Mouse (Mus musculus) MEL (cell line): Measurements from ENCODE around the gene Coq10b. TPM values are rescaled to one million over a fixed set of nuclear protein-coding genes. Genes with fewer than 3 reads are reported as not detected.

ENCODE experiments used
- DNase-seq: peaks from one replicate; pipeline ENCODE4 v3.0.0; 2011; ENCODE audit warnings: low read depth, low spot score
- H3K27ac ChIP-seq: 2 replicates; pipeline ENCODE4 v1.5.1; 2012; ENCODE audit warnings: low read depth, mild to moderate bottlenecking, control low read depth, low read length, moderate library complexity; ENCODE audit not compliant: control insufficient read depth
- H3K27me3 ChIP-seq, 2 experiments: fragments of 150-350 bp in 1 of 2; sonication (generic) in 1 of 2; 2 replicates each; pipeline ENCODE4 v1.6.1; 2012; ENCODE audit warnings: low read length in 2 of 2, mild to moderate bottlenecking in 2 of 2, improper control_type of control experiment in 1 of 2, moderate library complexity in 1 of 2; ENCODE audit not compliant: insufficient read depth in 2 of 2, control insufficient read depth in 1 of 2
- H3K36me3 ChIP-seq, 2 experiments: 2 replicates each; pipeline ENCODE4 v1.6.1; 2012 to 2014; ENCODE audit warnings: low read length in 2 of 2, improper control_type of control experiment in 1 of 2, inconsistent platforms in 1 of 2, mild to moderate bottlenecking in 1 of 2; ENCODE audit not compliant: insufficient read depth in 2 of 2, control insufficient read depth in 1 of 2
- H3K4me1 ChIP-seq, 2 experiments: fragments of 150-350 bp in 1 of 2; sonication (generic) in 1 of 2; 2 replicates each; pipeline ENCODE4 v1.6.1; 2012; ENCODE audit warnings: low read length in 2 of 2, improper control_type of control experiment in 1 of 2, mild to moderate bottlenecking in 1 of 2; ENCODE audit not compliant: insufficient read depth in 2 of 2, control insufficient read depth in 1 of 2
- H3K4me3 ChIP-seq, 2 experiments: fragments of 150-350 bp in 1 of 2; sonication (generic) in 1 of 2; 2 replicates each; pipeline ENCODE4 v1.5.1; 2012; ENCODE audit warnings: low read depth in 2 of 2, low read length in 2 of 2, mild to moderate bottlenecking in 2 of 2, moderate library complexity in 2 of 2, control low read depth in 1 of 2, improper control_type of control experiment in 1 of 2; ENCODE audit not compliant: control insufficient read depth in 1 of 2, insufficient read depth in 1 of 2
- H3K79me2 ChIP-seq: 2 replicates; pipeline ENCODE4 v1.6.1; 2012; ENCODE audit warnings: mild to moderate bottlenecking, low read length, moderate library complexity; ENCODE audit not compliant: control insufficient read depth, poor library complexity, insufficient read depth
- H3K9ac ChIP-seq: 2 replicates; pipeline ENCODE4 v1.6.1; 2012; ENCODE audit warnings: low read depth, mild to moderate bottlenecking, control low read depth, low read length, moderate library complexity; ENCODE audit not compliant: control insufficient read depth, poor library complexity, severe bottlenecking
- H3K9me3 ChIP-seq: fragments of 150-350 bp; sonication (generic); replicated peaks from 2 replicates; pipeline ENCODE4 v1.6.1; 2012; ENCODE audit warnings: mild to moderate bottlenecking, low read length, improper control_type of control experiment, moderate library complexity; ENCODE audit not compliant: insufficient read depth
- BHLHE40 ChIP-seq: IDR thresholded peaks from 2 replicates; pipeline ENCODE4 v1.6.1; 2012; ENCODE audit warnings: low read depth, mild to moderate bottlenecking, inconsistent platforms, low read length, improper control_type of control experiment, borderline replicate concordance
- CHD1 ChIP-seq: IDR thresholded peaks from 2 replicates; pipeline ENCODE4 v1.6.1; 2012; ENCODE audit warnings: low read depth, mild to moderate bottlenecking, inconsistent platforms, low read length, improper control_type of control experiment
- EP300 ChIP-seq, 2 experiments: IDR thresholded peaks; 2 replicates each; pipeline ENCODE4 v1.6.1; 2011; ENCODE audit warnings: improper control_type of control experiment in 2 of 2, low read length in 2 of 2, low read depth in 1 of 2, mild to moderate bottlenecking in 1 of 2
- ETS1 ChIP-seq: IDR thresholded peaks from 2 replicates; pipeline ENCODE4 v1.6.1; 2012; ENCODE audit warnings: low read depth, mild to moderate bottlenecking, inconsistent platforms, low read length, improper control_type of control experiment, moderate library complexity
- GABPA ChIP-seq: IDR thresholded peaks from 2 replicates; pipeline ENCODE4 v1.6.1; 2012; ENCODE audit warnings: low read depth, mild to moderate bottlenecking, inconsistent platforms, low read length, improper control_type of control experiment, moderate library complexity
- GATA1 ChIP-seq: IDR thresholded peaks from 2 replicates; pipeline ENCODE4 v1.6.1; 2011; ENCODE audit warnings: low read depth, low read length, improper control_type of control experiment
- HCFC1 ChIP-seq: IDR thresholded peaks from 2 replicates; pipeline ENCODE4 v1.6.1; 2012; ENCODE audit warnings: low read depth, mild to moderate bottlenecking, inconsistent platforms, low read length, improper control_type of control experiment, moderate library complexity
- MAX ChIP-seq: IDR thresholded peaks from 2 replicates; pipeline ENCODE4 v1.6.1; 2011; ENCODE audit warnings: low read length, improper control_type of control experiment
- MAZ ChIP-seq: IDR thresholded peaks from 2 replicates; pipeline ENCODE4 v1.6.1; 2012; ENCODE audit warnings: low read depth, mild to moderate bottlenecking, inconsistent platforms, low read length, improper control_type of control experiment
- MYB ChIP-seq: IDR thresholded peaks from 2 replicates; pipeline ENCODE4 v1.6.1; 2011; ENCODE audit warnings: mild to moderate bottlenecking, low read depth, low read length, improper control_type of control experiment
- MYC ChIP-seq: IDR thresholded peaks from 2 replicates; pipeline ENCODE4 v1.6.1; 2011; ENCODE audit warnings: low read depth, mild to moderate bottlenecking, low read length, improper control_type of control experiment, moderate library complexity
- NELFE ChIP-seq: IDR thresholded peaks from 2 replicates; pipeline ENCODE4 v1.6.1; 2011; ENCODE audit warnings: low read depth, low read length, improper control_type of control experiment
- POLR2A ChIP-seq, 2 experiments: IDR thresholded peaks; 2 replicates each; pipeline ENCODE4 v1.6.1; 2011 to 2012; ENCODE audit warnings: low read length in 2 of 2, mild to moderate bottlenecking in 2 of 2, control low read depth in 1 of 2, improper control_type of control experiment in 1 of 2, low read depth in 1 of 2, moderate library complexity in 1 of 2; ENCODE audit not compliant: control insufficient read depth in 1 of 2, insufficient read depth in 1 of 2, poor library complexity in 1 of 2
- POLR2AphosphoS5 ChIP-seq: IDR thresholded peaks from 2 replicates; pipeline ENCODE4 v1.6.1; 2012; ENCODE audit warnings: low read depth, borderline replicate concordance, mild to moderate bottlenecking, inconsistent platforms, low read length, moderate library complexity, mixed read lengths
- RAD21 ChIP-seq: IDR thresholded peaks from 2 replicates; pipeline ENCODE4 v1.6.1; 2011; ENCODE audit warnings: mild to moderate bottlenecking, low read depth, low read length, improper control_type of control experiment
- RCOR1 ChIP-seq: IDR thresholded peaks from 2 replicates; pipeline ENCODE4 v1.6.1; 2012; ENCODE audit warnings: low read depth, mild to moderate bottlenecking, inconsistent platforms, low read length, improper control_type of control experiment
- SIN3A ChIP-seq: IDR thresholded peaks from 2 replicates; pipeline ENCODE4 v1.6.1; 2012; ENCODE audit warnings: low read length, improper control_type of control experiment, inconsistent platforms
- SMC3 ChIP-seq: IDR thresholded peaks from 2 replicates; pipeline ENCODE4 v1.6.1; 2011; ENCODE audit warnings: low read depth, low read length, improper control_type of control experiment
- TBP ChIP-seq: IDR thresholded peaks from 2 replicates; pipeline ENCODE4 v1.8.0; 2011; ENCODE audit warnings: low read depth, low read length, improper control_type of control experiment
- ZMIZ1 ChIP-seq: IDR thresholded peaks from 2 replicates; pipeline ENCODE4 v1.6.1; 2012; ENCODE audit warnings: low read depth, mild to moderate bottlenecking, inconsistent platforms, low read length, improper control_type of control experiment, moderate library complexity
- polyA plus RNA-seq, 2 experiments: library from polyadenylated mRNA; stranded (reverse) in 1 of 2; unstranded in 1 of 2; fragments of >175 nt in 1 of 2; fragments of >200 nt in 1 of 2; gene quantifications; 2 replicates each; pipeline versions ENCODE4 v1.2.1 to v1.2.4; 2012; ENCODE audit warnings: low replicate concordance in 2 of 2, low read depth in 1 of 2; ENCODE audit not compliant: insufficient read length in 2 of 2, insufficient read depth in 1 of 2, missing spikeins in 1 of 2
- total RNA-seq: library from RNA; depleted of rRNA; stranded (reverse); fragments of 300-350 nt; gene quantifications from 2 replicates; pipeline ENCODE4 v1.2.3, GENCODE M21; 2012

The Coq10b gene
- total and polyA plus RNA-seq, 3 experiments, result 9.8 to 84.6 (median 13.4) TPM

GRCm38 (mm10) chr1:55028512-55029249 lies 23.9 kb upstream of the Coq10b start:
- Histone ChIP-seq H3K79me2 (peaks cover 34% of the 10 kb centered on the region), H3K27me3 (no peaks in the 10 kb centered on the region), H3K9me3 (no peaks in the 10 kb centered on the region), H3K9ac (peak overlapping the region; percentile 80), H3K4me3 (peak overlapping the region; percentile 86 to 89), H3K36me3 (peaks cover 0 to 34% of the 10 kb centered on the region in 2 experiments; a peak in 3 of 4 replicates), H3K4me1 (peaks cover 7 to 18% of the 10 kb centered on the region in 2 experiments; a peak in 3 of 4 replicates), H3K27ac (peak overlapping the region; percentile 93)
- TF ChIP-seq MYB, result no peak
- TF ChIP-seq MAX, result 0 out of 2 replicates have a peak, but pooled peaks have one; percentile 24
- peak; percentile 4 to 39; a peak in 1 of 4 replicates for TF ChIP-seq EP300 (IDR thresholded peaks at IDR 0.05; ENCODE audit: low read depth in 1 of 2, low read length in 2 of 2)
- 0 out of 2 replicates have a peak, but pooled peaks have one; percentile 47 for TF ChIP-seq MYC
- TF ChIP-seq SMC3, result 0 out of 2 replicates have a peak, but pooled peaks have one; percentile 6
- peak; percentile 51; the same call in 1 of the 2 replicates for TF ChIP-seq GATA1
- TF ChIP-seq ETS1, result peak; percentile 80
- no peak for TF ChIP-seq CHD1
- TF ChIP-seq TBP, result peak; percentile 86
- no peak for TF ChIP-seq GABPA
- peak; percentile 59 for TF ChIP-seq NELFE
- TF ChIP-seq RAD21, result no peak
- TF ChIP-seq BHLHE40, result peak; percentile 3; the same call in 1 of the 2 replicates
- 0 out of 2 replicates have a peak, but pooled peaks have one; percentile 45 for TF ChIP-seq HCFC1
- no peak for TF ChIP-seq POLR2AphosphoS5
- 0 out of 2 replicates have a peak, but pooled peaks have one; percentile 6 for TF ChIP-seq RCOR1
- TF ChIP-seq SIN3A, result peak; percentile 42; the same call in 1 of the 2 replicates
- peak in 1 of 2 experiments; percentile 76; a peak in 2 of 4 replicates for TF ChIP-seq POLR2A (IDR thresholded peaks at IDR 0.05; ENCODE audit: control insufficient read depth in 1 of 2, insufficient read depth in 1 of 2, low read depth in 1 of 2, low read length in 2 of 2, poor library complexity in 1 of 2)
- TF ChIP-seq MAZ, result 0 out of 2 replicates have a peak, but pooled peaks have one; percentile 42
- peak; percentile 66; the same call in 1 of the 2 replicates for TF ChIP-seq ZMIZ1
- DNase-seq, result peak; percentile 93
